Mouse (Mus musculus): ENCODE results near the gene Bicd2. TPM values are rescaled to one million over a fixed set of nuclear protein-coding genes. Genes with fewer than 3 reads are reported as not detected.

The Bicd2 gene
- polyA plus RNA-seq, 1 experiment from 2014 or later: 26.2 TPM

- no peaks in the 10 kb centered on the region for H3K4me1 ChIP-seq
- H3K27me3 ChIP-seq (replicated peaks): no peaks in the 10 kb centered on the region
- H3K4me3 ChIP-seq (replicated peaks): no peak overlapping the region
- H3K9me3 ChIP-seq: no peaks in the 10 kb centered on the region
- no peak for ATAC-seq (ENCODE audit: insufficient read depth, low FRiP score, low read depth)
- H3K9ac ChIP-seq: no peak overlapping the region
- no peak overlapping the region for H3K4me2 ChIP-seq
- H3K27ac ChIP-seq: no peak overlapping the region
- WGBS: 96% methylated on average over 2 of the region's 2 CpGs
- no peaks in the 10 kb centered on the region for H3K36me3 ChIP-seq
Observed at GRCm38 (mm10) chr13:49391374-49391773, 50.0 kb downstream of the Bicd2 start.

- H3K9ac ChIP-seq: no peak overlapping the region
- H3K4me1 ChIP-seq: no peaks in the 10 kb centered on the region
- H3K27me3 ChIP-seq (replicated peaks): no peaks in the 10 kb centered on the region
- no peak overlapping the region for H3K27ac ChIP-seq
- H3K4me2 ChIP-seq: no peak overlapping the region
- peak; percentile 21; the same call in 1 of the 2 replicates for ATAC-seq (ENCODE audit: insufficient read depth, low FRiP score, low read depth)
- 51% methylated on average over 1 of the region's 1 CpGs for WGBS
- H3K4me3 ChIP-seq (replicated peaks): no peak overlapping the region
- no peaks in the 10 kb centered on the region for H3K9me3 ChIP-seq
- no peaks in the 10 kb centered on the region for H3K36me3 ChIP-seq
Observed at GRCm38 (mm10) chr13:49393579-49393978, 52.2 kb downstream of the Bicd2 start.

GRCm38 (mm10) chr13:49394886-49395447, 53.6 kb downstream of the Bicd2 start:
- no peak overlapping the region for H3K9ac ChIP-seq
- H3K27me3 ChIP-seq (replicated peaks): no peaks in the 10 kb centered on the region
- H3K4me2 ChIP-seq: no peak overlapping the region
- H3K9me3 ChIP-seq: no peaks in the 10 kb centered on the region
- no peak overlapping the region for H3K27ac ChIP-seq
- 86% methylated on average over 3 of the region's 3 CpGs for WGBS
- H3K4me3 ChIP-seq (replicated peaks): no peak overlapping the region
- no peaks in the 10 kb centered on the region for H3K36me3 ChIP-seq
- H3K4me1 ChIP-seq: no peaks in the 10 kb centered on the region
- no peak for ATAC-seq (ENCODE audit: insufficient read depth, low FRiP score, low read depth)

GRCm38 (mm10) chr13:49396798-49397197, 55.4 kb downstream of the Bicd2 start:
- no peak overlapping the region for H3K9ac ChIP-seq
- no peak overlapping the region for H3K4me3 ChIP-seq (replicated peaks)
- no peaks in the 10 kb centered on the region for H3K4me1 ChIP-seq
- no peak overlapping the region for H3K4me2 ChIP-seq
- no peak for ATAC-seq (ENCODE audit: insufficient read depth, low FRiP score, low read depth)
- WGBS: 74% methylated on average over 1 of the region's 1 CpGs
- no peak overlapping the region for H3K27ac ChIP-seq
- H3K9me3 ChIP-seq: no peaks in the 10 kb centered on the region
- no peaks in the 10 kb centered on the region for H3K36me3 ChIP-seq
- no peaks in the 10 kb centered on the region for H3K27me3 ChIP-seq (replicated peaks)

GRCm38 (mm10) chr13:49398191-49398590, 56.8 kb downstream of the Bicd2 start:
- no peak for ATAC-seq (ENCODE audit: insufficient read depth, low FRiP score, low read depth)
- Histone ChIP-seq H3K27me3 (replicated peaks) (no peaks in the 10 kb centered on the region), H3K4me3 (replicated peaks) (no peak overlapping the region), H3K9ac (no peak overlapping the region), H3K9me3 (no peaks in the 10 kb centered on the region), H3K36me3 (no peaks in the 10 kb centered on the region), H3K4me2 (no peak overlapping the region), H3K27ac (no peak overlapping the region), H3K4me1 (0 out of 2 replicates have a peak, but pooled peaks cover 3% of the 10 kb centered on the region)
- 76% methylated on average over 8 of the region's 8 CpGs for WGBS

GRCm38 (mm10) chr13:49400139-49400538, 58.8 kb downstream of the Bicd2 start:
- Histone ChIP-seq H3K27ac (no peak overlapping the region), H3K36me3 (no peaks in the 10 kb centered on the region), H3K9ac (no peak overlapping the region), H3K4me2 (no peak overlapping the region), H3K27me3 (replicated peaks) (no peaks in the 10 kb centered on the region), H3K4me3 (replicated peaks) (no peak overlapping the region), H3K4me1 (0 out of 2 replicates have a peak, but pooled peaks cover 3% of the 10 kb centered on the region), H3K9me3 (no peaks in the 10 kb centered on the region)
- 43% methylated on average over 6 of the region's 6 CpGs for WGBS
- ATAC-seq (ENCODE audit: insufficient read depth, low FRiP score, low read depth): peak; percentile 37; the same call in 1 of the 2 replicates

- Histone ChIP-seq H3K9me3 (no peaks in the 10 kb centered on the region), H3K4me2 (no peak overlapping the region), H3K4me3 (replicated peaks) (no peak overlapping the region), H3K36me3 (no peaks in the 10 kb centered on the region), H3K9ac (no peak overlapping the region), H3K4me1 (0 out of 2 replicates have a peak, but pooled peaks cover 3% of the 10 kb centered on the region), H3K27me3 (replicated peaks) (no peaks in the 10 kb centered on the region), H3K27ac (peak overlapping the region; percentile 61; the same call in 1 of the 2 replicates)
- peak; percentile 85 for ATAC-seq (ENCODE audit: insufficient read depth, low FRiP score, low read depth)
- WGBS: 71% methylated on average over 2 of the region's 2 CpGs
Observed at GRCm38 (mm10) chr13:49402628-49403027, 61.2 kb downstream of the Bicd2 start.

- no peak overlapping the region for H3K9ac ChIP-seq
- no peaks in the 10 kb centered on the region for H3K36me3 ChIP-seq
- no peaks in the 10 kb centered on the region for H3K4me1 ChIP-seq
- ATAC-seq (ENCODE audit: insufficient read depth, low FRiP score, low read depth): no peak
- no peaks in the 10 kb centered on the region for H3K9me3 ChIP-seq
- no peak overlapping the region for H3K4me3 ChIP-seq (replicated peaks)
- no peaks in the 10 kb centered on the region for H3K27me3 ChIP-seq (replicated peaks)
- H3K4me2 ChIP-seq: no peak overlapping the region
- no peak overlapping the region for H3K27ac ChIP-seq
Observed at GRCm38 (mm10) chr13:49407795-49408194, 66.4 kb downstream of the Bicd2 start.

GRCm38 (mm10) chr13:49420754-49421605, 79.6 kb downstream of the Bicd2 start, which contains the start of gene Ippk:
TSS of gene Ippk (plus strand) at chr13:49421249.
- peaks cover 18% of the 10 kb centered on the region for H3K4me1 ChIP-seq
- peak within 1 kb of the TSS; percentile 89 for H3K4me2 ChIP-seq
- no peaks in the 10 kb centered on the region for H3K9me3 ChIP-seq
- peak within 1 kb of the TSS; percentile 79 for H3K9ac ChIP-seq
- WGBS: under 1% methylated on average over 69 of the region's 69 CpGs
- peak within 1 kb of the TSS; percentile 88 for H3K27ac ChIP-seq
- no peaks in the 10 kb centered on the region for H3K36me3 ChIP-seq
- H3K4me3 ChIP-seq (replicated peaks): peak within 1 kb of the TSS; percentile 81
- peak; percentile 98 for ATAC-seq (ENCODE audit: insufficient read depth, low FRiP score, low read depth)
- no peaks in the 10 kb centered on the region for H3K27me3 ChIP-seq (replicated peaks)

GRCm38 (mm10) chr13:49421606-49421917, 80.2 kb downstream of the Bicd2 start:
- peak overlapping the region; percentile 89 for H3K4me2 ChIP-seq
- peak overlapping the region; percentile 79 for H3K9ac ChIP-seq
- H3K27me3 ChIP-seq (replicated peaks): no peaks in the 10 kb centered on the region
- WGBS: under 1% methylated on average over 15 of the region's 15 CpGs
- no peak; the same call in 1 of the 2 replicates for ATAC-seq (ENCODE audit: insufficient read depth, low FRiP score, low read depth)
- peak overlapping the region; percentile 81 for H3K4me3 ChIP-seq (replicated peaks)
- H3K9me3 ChIP-seq: no peaks in the 10 kb centered on the region
- no peaks in the 10 kb centered on the region for H3K36me3 ChIP-seq
- peaks cover 18% of the 10 kb centered on the region for H3K4me1 ChIP-seq
- peak overlapping the region; percentile 82 for H3K27ac ChIP-seq

GRCm38 (mm10) chr13:49421959-49422358, 80.6 kb downstream of the Bicd2 start:
- peak overlapping the region; percentile 79; the same call in 1 of the 2 replicates for H3K9ac ChIP-seq
- no peaks in the 10 kb centered on the region for H3K9me3 ChIP-seq
- peak overlapping the region; percentile 89 for H3K4me2 ChIP-seq
- peaks cover 18% of the 10 kb centered on the region for H3K4me1 ChIP-seq
- ATAC-seq (ENCODE audit: insufficient read depth, low FRiP score, low read depth): no peak
- peak overlapping the region; percentile 81 for H3K4me3 ChIP-seq (replicated peaks)
- no peaks in the 10 kb centered on the region for H3K27me3 ChIP-seq (replicated peaks)
- 19% methylated on average over 4 of the region's 4 CpGs for WGBS
- no peak overlapping the region; the same call in 1 of the 2 replicates for H3K27ac ChIP-seq
- no peaks in the 10 kb centered on the region for H3K36me3 ChIP-seq

- Histone ChIP-seq H3K4me2 (no peak overlapping the region), H3K9ac (no peak overlapping the region), H3K27ac (no peak overlapping the region), H3K9me3 (no peaks in the 10 kb centered on the region), H3K27me3 (replicated peaks) (no peaks in the 10 kb centered on the region), H3K4me1 (peaks cover 18% of the 10 kb centered on the region), H3K36me3 (0 out of 2 replicates have a peak, but pooled peaks cover 3% of the 10 kb centered on the region), H3K4me3 (replicated peaks) (no peak overlapping the region)
- ATAC-seq (ENCODE audit: insufficient read depth, low FRiP score, low read depth): no peak
- WGBS: 87% methylated on average over 3 of the region's 3 CpGs
Observed at GRCm38 (mm10) chr13:49426736-49427135, 85.4 kb downstream of the Bicd2 start.

Measured in stomach, embryonic 15.5 days (tissue).